Mouse (Mus musculus) small intestine, adult 2 months (tissue): ENCODE measurements around the gene Piezo1.

Source experiments
- CTCF ChIP-seq: fragments of 200-500 bp; IDR thresholded peaks from 2 replicates; pipeline ENCODE4 v1.5.1; 2012; ENCODE audit warnings: low read depth, mild to moderate bottlenecking, control low read depth, inconsistent platforms, low read length, moderate library complexity, mixed read lengths; ENCODE audit not compliant: insufficient replicate concordance, insufficient read length; ENCODE audit errors: extremely low read depth
- POLR2A ChIP-seq: fragments of 200-500 bp; IDR thresholded peaks from 2 replicates; pipeline ENCODE4 v1.6.1; 2012; ENCODE audit warnings: low read depth, mild to moderate bottlenecking, control low read depth, inconsistent platforms, low read length, moderate library complexity

GRCm38 (mm10) chr8:122526526-122527170 is 24.5 kb downstream of the Piezo1 start:
- no peak for TF ChIP-seq POLR2A
- no peak for TF ChIP-seq CTCF
